In the genomic region with DNA sequence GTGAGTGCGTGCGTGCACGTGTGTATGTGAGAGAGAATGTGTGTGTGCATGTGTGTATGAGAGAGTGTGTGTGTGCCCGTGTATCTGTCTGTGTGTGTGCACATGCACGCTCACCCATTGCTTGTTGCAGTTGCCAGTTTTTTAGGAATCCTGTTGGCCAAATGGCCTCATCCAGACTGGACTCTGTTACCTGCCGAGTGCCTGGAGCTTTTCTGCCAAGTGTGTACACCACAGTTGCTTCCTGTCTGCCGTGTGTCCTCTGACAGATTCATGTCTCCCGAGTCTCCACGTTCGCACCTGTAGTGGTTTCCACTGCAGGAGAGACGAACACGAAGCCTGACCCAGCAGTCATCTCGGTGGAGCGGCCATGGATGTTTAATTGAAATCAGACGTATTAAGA, we compare ENCODE assay signal across 15 mouse cellular contexts.
DNase-seq lines count a peak whose midpoint lies in the region; ATAC-seq lines count a peak whose summit lies in the region.
"Had no signal": no experiment of that assay in that cellular context is flagged by ENCODE, and none has a peak within 500 bp of the region (broad histone marks: within the 10 kb centered on the region; RNA-seq: fewer than 3 reads in every experiment).

No protein-coding gene starts in this region.

- H3K27me3 ChIP-seq in hindbrain, embryonic 11.5 days (ENCODE audit: control insufficient read depth, insufficient read depth, low read length) = no peaks in the 10 kb centered on the region
- no peaks in the 10 kb centered on the region for H3K27me3 ChIP-seq in hindbrain, embryonic 10.5 days (ENCODE audit: insufficient read depth, poor library complexity, severe bottlenecking)
- H3K27me3 ChIP-seq in midbrain, embryonic 13.5 days = no peaks in the 10 kb centered on the region
- no peaks in the 10 kb centered on the region for H3K27me3 ChIP-seq in midbrain, embryonic 10.5 days (ENCODE audit: low read depth, poor library complexity, severe bottlenecking)
- no peaks in the 10 kb centered on the region for H3K27me3 ChIP-seq in limb, embryonic 10.5 days (ENCODE audit: low read depth, poor library complexity, severe bottlenecking)

- no peaks in the 10 kb centered on the region for H3K9me3 ChIP-seq in hindbrain, embryonic 11.5 days (ENCODE audit: control insufficient read depth, low read length)
- H3K9me3 ChIP-seq in hindbrain, embryonic 10.5 days = no peaks in the 10 kb centered on the region
- no peaks in the 10 kb centered on the region for H3K9me3 ChIP-seq in midbrain, embryonic 13.5 days
- H3K9me3 ChIP-seq in midbrain, embryonic 10.5 days (replicated peaks) = no peaks in the 10 kb centered on the region
- H3K9me3 ChIP-seq in limb, embryonic 10.5 days (replicated peaks) = no peaks in the 10 kb centered on the region

- no peak for ATAC-seq in hindbrain, embryonic 11.5 days (ENCODE audit: low FRiP score)
- no peak for ATAC-seq in midbrain, embryonic 13.5 days
- ATAC-seq in frontal cortex, adult (ENCODE audit: low TSS enrichment) = no peak

- no peak for DNase-seq in hindbrain, embryonic 11.5 days (ENCODE audit: low spot score)
- no peak for DNase-seq in hindbrain, embryonic 10.5 days (ENCODE audit: low spot score)
- DNase-seq in midbrain, embryonic 10.5 days (ENCODE audit: low spot score) = no peak
- no peak for DNase-seq in limb, embryonic 10.5 days (ENCODE audit: low spot score)
- no peak for DNase-seq in cerebellum, adult 11 months
- no peak for DNase-seq in retina, embryonic 14.5 days (ENCODE audit: low spot score)
- DNase-seq: cerebellum, adult 18-20 months; heart, postnatal 14 days; left cerebral cortex, postnatal 4 days; retina, postnatal 1 day; thymus, postnatal 36 days had no signal

- H3K27ac ChIP-seq in hindbrain, embryonic 11.5 days (ENCODE audit: low read depth, low read length) = peak overlapping the region; percentile 48; the same call in 1 of the 2 replicates
- no peak overlapping the region for H3K27ac ChIP-seq in hindbrain, embryonic 10.5 days
- peak overlapping the region; percentile 90 for H3K27ac ChIP-seq in midbrain, embryonic 13.5 days
- no peak overlapping the region for H3K27ac ChIP-seq in midbrain, embryonic 10.5 days (replicated peaks)
- H3K27ac ChIP-seq in limb, embryonic 10.5 days = 0 out of 2 replicates have a peak overlapping the region, but pooled peaks have one; percentile 23
- H3K27ac ChIP-seq: liver, embryonic 14.5 days had no signal

- no peak overlapping the region for H3K4me3 ChIP-seq in hindbrain, embryonic 11.5 days (ENCODE audit: low read depth, low read length)
- no peak overlapping the region for H3K4me3 ChIP-seq in hindbrain, embryonic 10.5 days
- no peak overlapping the region for H3K4me3 ChIP-seq in midbrain, embryonic 13.5 days (replicated peaks)
- H3K4me3 ChIP-seq in midbrain, embryonic 10.5 days = no peak overlapping the region
- no peak overlapping the region for H3K4me3 ChIP-seq in limb, embryonic 10.5 days
- H3K4me3 ChIP-seq: myocyte had no signal

- H3K36me3 ChIP-seq in hindbrain, embryonic 11.5 days (ENCODE audit: control insufficient read depth, insufficient read depth, low read length) = no peaks in the 10 kb centered on the region
- H3K36me3 ChIP-seq in hindbrain, embryonic 10.5 days = peaks cover 5% of the 10 kb centered on the region; the same call in 1 of the 2 replicates
- H3K36me3 ChIP-seq in midbrain, embryonic 13.5 days = no peaks in the 10 kb centered on the region
- peaks cover 6% of the 10 kb centered on the region for H3K36me3 ChIP-seq in midbrain, embryonic 10.5 days
- H3K36me3 ChIP-seq in limb, embryonic 10.5 days = 0 out of 2 replicates have a peak, but pooled peaks cover 8% of the 10 kb centered on the region

- no peak overlapping the region for H3K9ac ChIP-seq in hindbrain, embryonic 11.5 days (ENCODE audit: low read depth, low read length)
- H3K9ac ChIP-seq in midbrain, embryonic 13.5 days (replicated peaks) = 0 out of 2 replicates have a peak overlapping the region, but pooled peaks have one; percentile 14
- H3K9ac ChIP-seq: liver, embryonic 14.5 days had no signal

- 87% methylated on average over 15 of the region's 15 CpGs for WGBS in hindbrain, embryonic 11.5 days
- WGBS in hindbrain, embryonic 10.5 days = 87% methylated on average over 15 of the region's 15 CpGs
- WGBS in midbrain, embryonic 13.5 days = 85% methylated on average over 15 of the region's 15 CpGs
- WGBS in midbrain, embryonic 10.5 days = 86% methylated on average over 15 of the region's 15 CpGs
- 75% methylated on average over 15 of the region's 15 CpGs for WGBS in limb, embryonic 10.5 days

- peaks cover 3% of the 10 kb centered on the region; the same call in 1 of the 2 replicates for H3K4me1 ChIP-seq in hindbrain, embryonic 11.5 days (replicated peaks; ENCODE audit: control insufficient read depth, insufficient read depth, low read length)
- H3K4me1 ChIP-seq in hindbrain, embryonic 10.5 days (replicated peaks) = peaks cover 54% of the 10 kb centered on the region
- peaks cover 66% of the 10 kb centered on the region for H3K4me1 ChIP-seq in midbrain, embryonic 13.5 days (replicated peaks)
- peaks cover 47% of the 10 kb centered on the region for H3K4me1 ChIP-seq in midbrain, embryonic 10.5 days
- H3K4me1 ChIP-seq in limb, embryonic 10.5 days = peaks cover 48% of the 10 kb centered on the region

- H3K4me2 ChIP-seq in hindbrain, embryonic 11.5 days (replicated peaks; ENCODE audit: low read depth, low read length) = no peak overlapping the region
- no peak overlapping the region for H3K4me2 ChIP-seq in midbrain, embryonic 13.5 days (replicated peaks)

Comparison
In these comparisons a context has a peak if more than half of its experiments do, and no peak if none do; other contexts are left out.
1. H3K27ac ChIP-seq: peak in hindbrain, embryonic 11.5 days (single experiment), midbrain, embryonic 13.5 days (single experiment) and limb, embryonic 10.5 days (single experiment); none in hindbrain, embryonic 10.5 days (single experiment) and midbrain, embryonic 10.5 days (single experiment).